Mouse (Mus musculus) yolk sac, embryonic 10.5 days (tissue): ENCODE results near the gene Cdca4.

ENCODE experiments used
- DNase-seq: peaks from one replicate; pipeline ENCODE4 v3.0.0-alpha.2; 2017; ENCODE audit warnings: low spot score

Cdca4 gene

DNA sequence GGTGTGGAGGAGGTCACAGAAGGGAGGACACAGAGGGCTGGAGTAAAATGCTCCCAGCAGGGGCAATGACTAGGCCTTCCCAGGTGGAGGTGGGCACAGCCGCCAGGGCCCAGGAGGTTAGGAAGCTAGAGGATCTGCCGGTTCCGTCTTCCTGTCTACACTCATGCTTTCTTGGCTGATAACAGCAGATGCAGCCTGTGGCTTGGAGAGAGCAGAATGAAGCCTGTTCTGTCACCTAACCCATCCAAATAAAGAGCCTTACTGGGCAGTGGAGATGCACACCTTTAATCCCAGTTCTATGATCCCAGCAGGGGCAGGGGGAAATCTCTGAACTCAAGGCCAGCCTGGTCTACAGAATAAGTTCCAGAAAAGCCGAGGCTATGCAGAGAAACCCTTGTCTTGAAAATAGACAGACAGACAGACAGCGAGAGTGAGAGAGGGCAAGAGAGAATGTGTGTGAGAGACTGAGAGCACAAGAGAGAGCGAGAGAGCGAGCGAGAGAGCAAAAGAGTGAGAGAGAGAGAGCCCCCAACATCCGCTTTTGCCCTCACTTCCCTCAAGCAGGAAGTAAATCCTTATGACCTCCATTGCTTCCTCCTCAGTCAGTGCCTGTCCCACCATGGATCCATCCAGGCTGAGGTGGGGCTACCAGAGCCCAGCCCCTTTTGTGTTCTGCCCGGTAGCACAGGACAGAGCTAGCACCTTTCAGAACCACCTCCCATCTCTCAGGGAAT, 29.8 kb downstream of the Cdca4 start:
- DNase-seq, result no peak

DNA sequence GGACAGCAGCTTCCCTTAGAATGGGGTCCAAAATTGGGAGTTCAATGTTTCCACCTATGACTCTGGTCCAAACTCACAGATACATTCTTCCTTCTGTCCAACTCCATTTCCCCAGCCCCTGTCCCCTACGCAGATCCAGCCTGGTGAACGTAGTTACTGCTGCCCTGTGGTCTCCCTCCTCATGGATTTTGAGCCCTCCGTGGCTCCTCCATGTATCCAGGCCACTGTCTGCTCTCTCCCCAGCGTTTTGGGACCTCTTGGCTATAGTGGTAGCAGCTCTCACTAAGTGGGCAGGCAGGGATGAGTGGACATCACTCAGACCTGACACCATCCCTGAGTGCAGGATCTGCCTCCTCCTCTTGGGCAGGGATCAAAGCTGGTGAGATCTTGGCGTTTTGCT, 30.5 kb downstream of the Cdca4 start:
- no peak for DNase-seq

DNA sequence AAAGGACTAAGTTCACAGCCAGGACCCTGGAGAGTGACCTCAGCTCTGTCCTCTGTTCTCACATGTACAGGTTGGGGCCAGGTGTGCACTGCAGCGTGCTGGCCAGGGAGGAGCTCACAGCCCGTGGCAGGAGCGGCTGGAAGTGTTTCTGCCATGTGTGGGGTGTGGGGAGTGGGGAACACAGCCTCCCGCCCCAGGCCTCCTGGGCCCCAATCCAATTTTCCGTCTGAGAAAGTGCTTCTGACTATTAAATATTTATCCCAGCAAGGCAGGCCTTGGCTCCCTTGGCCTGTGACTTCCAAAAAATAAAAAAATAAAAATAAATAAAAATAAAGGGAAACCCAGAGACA, 30.9 kb downstream of the Cdca4 start:
- no peak for DNase-seq

DNA sequence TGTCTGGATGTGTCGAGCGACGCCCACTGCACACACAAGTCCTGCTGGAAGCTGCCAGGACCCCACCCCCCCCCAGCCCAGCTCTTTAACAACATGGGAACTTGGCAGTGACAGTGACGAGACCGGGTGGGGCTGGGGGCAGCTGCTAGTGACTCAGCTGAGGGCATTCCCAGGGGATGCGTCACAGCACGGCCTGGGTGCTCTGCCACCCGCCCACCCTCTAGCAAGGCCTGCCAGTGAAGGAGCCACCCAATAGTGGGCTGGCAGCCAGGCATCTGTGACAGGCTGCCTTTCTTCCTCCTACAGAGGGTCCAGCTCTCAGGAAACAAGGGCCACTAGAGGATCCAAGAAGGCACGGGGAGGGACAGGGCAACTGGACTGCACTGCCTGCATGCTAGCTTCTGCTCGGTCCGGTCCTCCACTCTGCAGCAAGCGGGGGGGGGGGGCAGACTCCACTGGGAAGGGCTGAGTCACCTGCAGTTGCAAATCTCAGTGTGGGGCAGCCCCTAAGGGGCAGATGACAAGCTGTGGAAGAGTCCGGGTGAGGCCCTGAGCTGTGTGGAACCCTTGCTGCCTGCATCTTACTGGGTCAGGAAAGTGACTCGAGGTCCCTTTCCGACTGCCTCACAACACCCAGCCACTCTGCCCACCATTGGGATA, 31.4 kb downstream of the Cdca4 start:
- DNase-seq, result no peak

DNA sequence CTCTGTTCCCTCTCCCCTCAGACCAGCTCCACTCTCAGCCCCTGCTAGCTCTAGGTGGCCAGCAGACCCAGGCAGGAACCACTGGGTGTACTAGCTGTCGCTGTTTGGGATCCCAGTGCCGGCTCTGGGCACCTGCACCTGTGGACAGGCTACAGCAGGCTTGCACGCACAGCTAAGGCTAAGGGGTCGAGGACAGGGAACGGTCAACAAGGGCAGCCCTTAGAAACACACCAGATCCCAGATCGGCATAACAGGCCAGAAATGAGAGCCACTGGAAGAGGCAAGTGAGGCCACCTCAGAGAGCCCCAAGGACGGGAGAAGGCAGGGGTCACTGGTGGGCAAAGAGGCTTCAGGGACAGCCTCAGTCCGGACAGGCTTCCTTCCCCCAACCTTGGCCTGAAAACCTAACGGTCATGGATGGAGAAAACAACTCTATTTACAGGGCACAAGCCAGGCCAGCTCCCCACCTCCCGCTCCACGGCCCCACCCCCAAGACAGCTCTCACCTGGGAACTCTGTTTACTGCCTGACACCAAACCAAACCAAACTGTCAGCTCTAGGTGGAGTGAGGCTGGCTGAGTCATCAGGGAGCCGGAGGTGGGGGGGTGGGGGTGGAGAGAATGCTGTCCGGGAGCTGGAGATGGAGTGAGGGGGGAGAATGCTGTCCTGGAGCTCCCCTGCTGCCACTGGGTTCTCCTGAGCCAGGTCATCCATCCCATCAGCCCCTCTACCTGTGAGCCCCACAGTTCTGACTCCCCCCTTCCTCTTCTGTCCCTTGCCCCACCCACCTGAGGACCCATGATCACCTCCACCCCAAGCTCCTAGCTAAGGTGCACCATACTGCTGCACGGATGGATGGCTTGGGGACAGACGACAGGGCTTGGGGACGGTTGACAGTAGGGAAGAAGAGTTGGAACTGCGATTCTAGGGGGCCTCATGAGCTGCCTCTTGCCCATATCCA, 32.4 kb downstream of the Cdca4 start:
- DNase-seq, result no peak

DNA sequence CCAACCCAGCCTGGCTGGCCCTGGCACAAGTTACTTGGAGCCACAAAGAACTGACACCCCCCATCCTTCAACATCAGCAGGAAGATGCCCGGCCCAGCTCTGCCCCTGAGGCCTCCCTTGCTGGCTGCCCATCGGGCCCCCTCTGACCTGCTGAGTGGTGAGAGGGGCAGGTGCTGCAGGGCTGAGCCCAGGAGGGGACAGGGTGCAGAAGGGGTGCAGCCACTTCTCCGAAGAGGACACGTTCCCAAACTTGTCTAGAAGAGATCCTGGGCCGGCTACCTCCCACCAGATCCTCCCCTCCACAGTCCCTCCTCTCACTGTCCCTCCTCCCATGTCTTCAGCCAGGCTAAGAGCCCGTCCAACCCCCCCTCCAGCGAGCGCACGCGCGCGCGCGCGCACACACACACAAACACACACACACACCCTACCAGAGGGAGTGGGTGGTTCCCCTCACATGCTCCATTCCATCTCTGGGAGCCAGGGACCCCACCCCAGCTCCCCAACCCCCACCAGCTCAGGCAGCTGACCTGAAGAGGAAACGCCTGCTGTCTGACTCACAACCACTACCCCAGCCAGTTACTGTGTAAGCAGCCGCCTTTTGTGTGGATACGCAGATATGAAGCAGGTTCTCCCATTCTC, 33.6 kb downstream of the Cdca4 start:
- no peak for DNase-seq

DNA sequence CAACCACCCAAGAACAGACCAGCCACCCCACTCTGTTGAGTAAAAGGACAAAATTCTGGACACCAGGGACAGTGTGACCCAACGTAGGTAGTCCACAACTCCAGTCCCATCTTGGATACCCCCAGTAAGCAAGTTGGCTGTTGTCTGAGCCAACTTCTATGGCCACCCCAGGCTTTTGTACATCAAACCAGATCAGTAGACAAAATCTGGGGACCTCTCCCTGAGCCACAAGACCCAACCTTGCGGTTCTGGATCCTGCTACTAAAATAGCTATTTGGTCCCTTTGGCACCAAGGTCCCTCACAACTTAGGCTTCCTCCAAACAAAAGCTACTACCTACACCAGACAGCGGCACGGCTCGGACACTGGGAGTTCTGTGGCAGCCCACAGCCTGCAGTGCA, 34.2 kb downstream of the Cdca4 start:
- no peak for DNase-seq

DNA sequence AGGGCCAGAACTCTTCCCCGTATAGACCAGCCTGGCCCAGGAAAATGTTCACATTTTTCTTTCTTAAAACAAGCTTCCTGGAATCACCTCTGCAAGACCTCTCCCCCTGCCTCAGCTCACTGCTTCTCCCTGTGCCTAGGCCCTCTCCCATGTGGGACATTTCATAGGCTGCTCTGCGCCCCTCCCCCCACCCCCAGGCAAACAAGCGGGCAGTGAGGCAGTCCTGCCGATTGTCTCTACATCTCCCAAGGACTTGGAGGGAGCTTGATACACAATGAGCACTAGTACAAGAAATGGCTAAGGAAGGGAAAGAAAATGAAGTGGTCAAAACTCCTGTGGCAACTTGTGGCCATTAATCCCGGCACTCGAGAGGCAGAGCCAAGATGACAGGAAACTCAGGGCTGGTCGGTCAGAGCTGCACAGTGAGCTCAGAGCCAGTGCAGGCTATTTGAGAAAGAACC, 34.8 kb downstream of the Cdca4 start:
- DNase-seq, result no peak

DNA sequence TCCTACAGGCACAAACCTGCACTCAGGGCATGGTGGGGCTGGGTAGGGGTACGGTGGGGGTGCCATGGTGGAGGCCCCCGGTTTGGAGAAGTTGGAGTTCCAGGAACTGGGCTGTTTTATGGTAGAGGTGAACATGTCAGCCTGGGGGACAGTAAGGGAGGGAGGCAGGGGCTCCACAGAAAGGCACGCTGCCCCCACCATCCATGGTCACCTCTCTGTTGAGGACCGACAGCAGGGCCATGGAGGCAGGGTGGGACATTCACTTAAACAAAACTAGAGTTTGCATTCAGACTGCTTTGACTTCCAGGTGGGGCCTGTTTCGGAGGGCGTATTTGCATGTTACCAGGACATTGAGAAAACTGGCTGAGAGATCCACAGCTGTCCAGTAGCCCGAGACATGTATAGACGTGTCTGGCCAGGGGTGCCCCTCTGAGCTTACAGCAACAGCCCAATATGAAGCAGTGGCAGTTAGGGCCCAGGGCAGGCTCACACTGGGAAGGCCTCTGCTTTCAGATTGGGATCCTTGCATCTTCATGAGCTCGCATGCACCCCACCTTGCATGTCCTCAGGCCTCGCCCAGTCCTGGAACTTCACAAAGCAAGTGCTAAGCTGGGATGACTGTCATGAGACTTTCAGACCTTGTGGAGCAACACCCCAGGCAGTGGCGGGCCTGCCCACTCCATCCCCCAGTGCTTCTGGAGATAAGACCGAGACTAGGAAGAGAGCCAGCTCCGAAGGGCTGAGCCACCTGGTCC, 35.4 kb downstream of the Cdca4 start:
- no peak for DNase-seq

DNA sequence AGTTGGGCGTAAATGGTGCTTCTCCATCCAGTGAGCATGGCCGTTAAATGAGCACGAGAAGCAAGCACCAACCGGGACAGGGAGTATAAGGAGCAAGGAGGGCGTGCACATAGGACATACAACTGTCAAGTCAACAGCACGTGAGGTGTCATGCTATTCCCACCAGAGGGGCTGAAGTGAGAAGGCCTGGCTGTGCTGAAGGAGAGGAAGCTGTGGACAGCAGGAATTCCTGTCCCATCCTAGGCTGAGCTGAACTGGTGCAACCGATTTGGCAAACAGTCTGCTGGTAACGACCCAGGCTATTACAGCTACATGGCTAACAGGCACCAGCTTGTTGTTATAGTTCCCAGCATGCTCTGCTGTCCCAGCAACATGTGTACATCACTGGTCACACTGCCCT, 38.2 kb downstream of the Cdca4 start:
- DNase-seq, result no peak

DNA sequence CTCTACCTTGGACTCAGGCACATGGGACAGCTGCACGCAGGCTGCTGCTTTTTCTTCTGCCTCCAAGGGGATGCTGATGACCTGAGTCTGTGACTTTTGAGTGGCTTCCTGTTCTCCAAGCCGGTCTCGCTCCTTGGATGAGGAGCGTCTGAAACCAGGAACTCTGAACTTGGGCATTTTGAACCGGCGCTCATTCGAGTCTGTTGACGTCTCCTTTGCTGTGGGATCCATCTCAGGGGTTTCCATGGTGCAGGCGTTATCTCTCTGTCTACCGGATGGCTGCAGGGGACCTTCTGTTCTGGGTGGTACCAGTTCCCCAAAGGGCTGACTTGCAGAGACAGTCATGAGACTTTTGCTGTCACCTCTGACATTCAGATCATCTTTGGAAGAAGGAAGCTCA, 54.7 kb downstream of the Cdca4 start:
- DNase-seq, result no peak

DNA sequence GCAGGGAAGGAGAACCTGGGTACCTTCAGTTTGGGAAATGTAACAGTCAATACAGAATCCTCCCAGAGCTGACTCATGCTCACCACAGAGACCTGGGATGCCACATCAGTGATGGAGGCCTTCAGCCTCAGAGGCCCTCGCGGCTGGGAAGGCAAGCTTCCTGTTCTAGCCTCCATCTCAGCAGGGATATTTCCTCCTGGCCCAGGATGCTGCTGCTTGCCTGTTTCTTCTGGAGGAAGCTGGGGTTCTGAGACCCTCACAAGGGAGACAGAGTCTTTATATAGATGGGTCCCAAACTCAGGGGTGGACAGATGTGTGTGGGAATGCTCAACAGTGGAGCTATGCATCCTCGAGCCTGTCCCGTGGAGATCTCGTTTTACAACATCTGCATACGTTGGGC, 55.2 kb downstream of the Cdca4 start:
- no peak for DNase-seq

DNA sequence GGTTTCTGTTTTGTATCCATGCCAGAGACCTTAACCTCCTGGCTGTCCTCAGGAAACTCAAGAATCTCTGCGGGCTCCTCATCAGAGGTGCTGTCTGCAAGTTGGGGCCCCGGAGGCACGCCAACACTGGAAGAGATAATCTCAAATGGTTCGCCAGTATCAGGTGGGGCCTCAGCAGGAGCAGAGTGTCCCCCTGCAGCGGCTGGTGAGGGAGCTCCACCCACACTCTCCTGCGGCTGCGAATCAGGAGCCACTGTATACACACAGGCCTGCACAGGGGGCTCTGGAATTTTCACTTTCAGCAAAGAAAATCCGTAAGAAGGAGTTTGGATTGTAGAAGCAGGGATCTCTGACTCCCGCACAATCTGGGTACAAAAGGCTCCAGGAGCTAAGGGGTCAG, 55.9 kb downstream of the Cdca4 start:
- DNase-seq, result no peak

DNA sequence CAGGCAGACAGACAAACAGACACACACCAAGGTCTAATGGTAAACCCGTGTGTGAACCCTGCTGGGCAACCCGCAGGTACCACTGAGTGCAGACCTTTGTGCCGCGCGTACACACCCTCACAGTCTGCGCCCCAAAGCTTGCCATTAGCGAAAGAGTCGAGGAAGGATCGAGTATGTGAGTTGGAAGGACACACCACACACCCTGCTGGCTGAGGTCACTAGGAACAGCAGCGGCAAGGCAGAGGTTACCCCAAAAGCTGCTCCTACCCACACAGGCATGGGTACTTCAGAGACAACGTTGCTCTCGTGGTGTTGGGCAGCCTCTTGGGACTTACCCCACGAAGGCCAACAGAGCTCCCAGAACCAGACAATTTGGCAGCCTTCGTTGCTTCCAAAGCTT, 56.9 kb downstream of the Cdca4 start:
- DNase-seq, result no peak

DNA sequence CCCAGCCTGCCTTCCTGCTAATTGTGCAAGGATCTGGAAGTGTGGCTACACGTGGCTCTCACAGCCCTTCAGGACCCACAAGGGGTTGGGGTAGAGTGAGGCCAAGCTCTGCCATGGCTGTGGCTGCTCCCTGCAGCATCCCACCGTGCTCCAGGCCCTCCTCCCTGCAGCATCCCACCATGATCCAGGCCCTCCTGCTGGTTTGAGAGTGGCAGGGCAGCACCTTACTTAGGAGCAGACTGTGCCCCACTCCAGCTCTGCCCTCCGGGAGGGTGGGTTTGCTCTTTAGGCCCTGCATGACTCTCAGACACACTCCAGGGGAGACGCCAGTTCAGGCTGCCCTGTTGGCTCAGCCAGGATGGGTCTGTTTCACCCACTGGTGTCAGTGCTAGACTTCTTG, 58.8 kb downstream of the Cdca4 start:
- DNase-seq, result no peak
